Mouse (Mus musculus) layer of hippocampus, postnatal 36 days (tissue): ENCODE data around the gene Chp1. TPM values are rescaled to one million over a fixed set of nuclear protein-coding genes. Genes with fewer than 3 reads are reported as not detected.
"Not testable (repeated sequence)": the region's sequence is repeated elsewhere in the genome, so short reads cannot be mapped to it uniquely, and the experiment has no call there.

Experiments
- DNase-seq, 2 experiments: peaks; one replicate each; pipeline ENCODE4 v3.0.0; 2022
- total RNA-seq, 2 experiments: library from RNA; stranded (reverse); gene quantifications; 2 replicates each; pipeline ENCODE4 v1.2.3; 2021

The Chp1 gene
- total RNA-seq, 2 experiments from 2014 or later: 144 to 146 TPM

DNA sequence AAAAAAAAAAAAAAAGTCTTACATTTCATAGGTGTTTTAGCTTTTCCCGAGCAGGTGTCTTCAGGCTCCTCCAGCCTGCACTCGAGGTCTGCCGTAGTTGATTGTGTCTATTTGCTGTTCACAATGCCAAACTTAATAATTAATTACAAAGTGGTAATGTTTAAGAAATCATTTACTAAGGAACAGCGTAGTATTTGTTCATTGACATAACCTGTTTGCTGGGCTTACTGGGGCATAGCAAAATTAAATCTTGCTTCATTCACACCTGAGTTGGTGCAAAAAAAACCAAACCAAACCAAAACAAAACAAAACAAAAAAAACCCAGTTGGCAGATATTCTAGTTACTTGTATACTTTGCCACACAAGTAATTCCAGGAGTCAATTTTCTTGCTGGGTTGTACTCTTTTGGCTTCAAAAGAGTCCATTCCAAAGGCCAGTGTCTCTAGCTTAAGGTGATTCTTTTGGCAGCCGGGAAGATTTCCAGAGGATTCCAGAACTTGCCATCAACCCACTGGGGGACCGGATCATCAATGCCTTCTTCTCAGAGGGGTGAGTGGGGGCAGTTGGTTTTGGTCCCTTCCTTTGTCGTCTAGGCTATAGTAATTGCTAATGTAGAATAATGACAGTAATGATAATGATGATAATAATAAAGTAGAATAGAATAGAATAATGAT is 18.8 kb downstream of the Chp1 start:
- no peak for DNase-seq

- DNase-seq: no peak
Observed at GRCm38 (mm10) chr2:119572471-119572870, 25.0 kb downstream of the Chp1 start.

GRCm38 (mm10) chr2:119581571-119581970 is 34.1 kb downstream of the Chp1 start:
- no peak for DNase-seq

DNA sequence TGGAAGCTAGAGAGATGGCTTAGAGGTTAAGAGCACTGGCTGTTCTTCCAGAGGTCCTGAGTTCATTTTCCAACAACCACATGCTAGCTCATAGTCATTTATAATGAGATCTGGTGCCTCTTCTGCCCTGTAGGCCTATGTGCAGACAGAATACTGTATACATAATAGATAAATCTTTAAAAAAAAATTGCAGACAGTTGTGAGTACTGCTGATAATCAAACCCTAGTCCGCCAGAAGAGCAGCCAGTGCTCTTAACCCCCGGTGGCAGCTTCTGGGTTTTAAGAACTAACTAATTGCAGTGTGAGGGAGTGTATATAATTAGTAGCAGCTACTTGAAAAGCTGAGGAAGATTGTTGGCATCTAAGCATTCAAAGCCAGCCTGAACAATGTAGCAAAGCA is 35.9 kb downstream of the Chp1 start:
- no peak for DNase-seq

- DNase-seq: no peak
Observed at GRCm38 (mm10) chr2:119584282-119584681, 36.8 kb downstream of the Chp1 start.

- no peak for DNase-seq
Observed at GRCm38 (mm10) chr2:119587383-119587782, 39.9 kb downstream of the Chp1 start.

GRCm38 (mm10) chr2:119591247-119591646 is 43.8 kb downstream of the Chp1 start:
- DNase-seq: no peak

- DNase-seq: no peak
Observed at GRCm38 (mm10) chr2:119593765-119594112, 46.2 kb downstream of the Chp1 start.

- DNase-seq: peak; percentile 93 to 96
Observed at GRCm38 (mm10) chr2:119594113-119594981, 46.9 kb downstream of the Chp1 start.

- no peak for DNase-seq
Observed at GRCm38 (mm10) chr2:119595308-119595707, 47.8 kb downstream of the Chp1 start.

- peak; percentile 40 to 50 for DNase-seq
Observed at GRCm38 (mm10) chr2:119596781-119597330, 49.4 kb downstream of the Chp1 start.

- no peak for DNase-seq
Observed at GRCm38 (mm10) chr2:119601027-119601426, 53.5 kb downstream of the Chp1 start.

GRCm38 (mm10) chr2:119601575-119601974 is 54.1 kb downstream of the Chp1 start:
- DNase-seq: not testable (repeated sequence)

GRCm38 (mm10) chr2:119602488-119602887 is 55.0 kb downstream of the Chp1 start:
- no peak for DNase-seq

DNA sequence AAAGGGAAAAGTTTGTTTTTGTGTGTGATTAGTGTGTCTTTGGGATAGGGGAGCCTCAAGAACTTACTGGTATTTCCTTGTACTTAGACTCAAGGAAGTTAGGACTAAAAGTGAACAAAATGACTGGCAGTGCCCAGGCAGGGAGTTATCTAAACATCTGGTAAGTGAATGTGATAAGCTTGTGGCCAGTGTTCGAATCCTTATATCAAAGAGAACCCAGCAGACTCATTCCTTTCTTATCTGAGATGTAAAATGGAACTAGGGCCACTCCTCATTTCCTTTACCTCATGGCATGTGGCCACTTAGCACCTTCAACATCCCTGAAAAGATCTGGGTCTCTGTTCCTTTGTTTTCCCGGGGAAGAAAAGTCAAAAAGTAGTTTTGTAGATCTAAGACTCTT is 56.4 kb downstream of the Chp1 start:
- no peak for DNase-seq

DNA sequence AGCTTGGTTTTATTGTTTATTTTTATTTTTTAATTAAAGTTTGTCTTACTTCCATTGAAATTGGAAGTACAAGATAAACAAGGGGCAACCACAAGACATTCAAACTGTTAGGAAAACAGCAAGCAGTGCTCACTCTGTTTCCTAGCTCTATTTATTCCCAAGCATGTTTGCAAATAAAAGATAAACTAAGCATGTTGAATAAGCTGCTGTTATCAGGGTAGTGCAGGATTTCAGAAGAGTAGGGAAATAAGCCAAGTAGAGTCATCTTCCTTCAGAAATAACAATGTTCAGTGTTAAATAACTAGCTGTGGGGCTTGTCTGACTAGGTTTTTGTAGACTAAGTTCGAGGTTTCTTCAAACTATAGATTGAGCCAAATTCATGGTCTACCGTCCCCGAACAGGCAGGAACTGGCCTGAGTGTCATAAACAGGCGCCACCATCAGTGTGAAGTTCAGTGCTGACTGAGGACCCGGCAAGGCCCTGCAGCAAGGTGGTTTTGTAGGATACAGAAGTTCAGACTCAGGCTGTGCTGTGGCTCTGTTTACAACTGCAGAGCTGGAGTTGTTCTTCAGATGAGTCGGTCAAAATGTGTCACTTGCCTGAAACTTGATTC is 58.0 kb downstream of the Chp1 start:
- no peak for DNase-seq

DNA sequence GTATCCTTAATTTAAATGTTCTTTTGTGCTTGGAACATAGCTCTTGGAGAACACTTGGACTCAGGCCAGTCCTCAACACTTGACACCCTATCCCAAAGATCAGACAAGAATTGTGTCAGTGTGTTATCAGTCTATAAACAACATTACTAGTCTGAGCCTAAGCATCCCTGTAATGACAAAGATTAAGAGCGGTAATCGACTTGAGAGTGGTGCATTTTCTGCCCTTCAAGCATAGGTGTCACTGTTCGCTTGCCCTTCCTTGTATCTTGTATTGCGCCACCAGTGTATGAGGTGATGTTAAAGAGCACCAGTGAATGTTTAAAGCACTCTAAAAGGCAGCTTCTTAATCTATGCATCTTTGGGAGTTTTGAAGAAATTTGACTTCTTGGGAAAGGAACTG is 59.5 kb downstream of the Chp1 start:
- DNase-seq: no peak

- no peak for DNase-seq
Observed at GRCm38 (mm10) chr2:119617841-119618198, 70.3 kb downstream of the Chp1 start.

DNA sequence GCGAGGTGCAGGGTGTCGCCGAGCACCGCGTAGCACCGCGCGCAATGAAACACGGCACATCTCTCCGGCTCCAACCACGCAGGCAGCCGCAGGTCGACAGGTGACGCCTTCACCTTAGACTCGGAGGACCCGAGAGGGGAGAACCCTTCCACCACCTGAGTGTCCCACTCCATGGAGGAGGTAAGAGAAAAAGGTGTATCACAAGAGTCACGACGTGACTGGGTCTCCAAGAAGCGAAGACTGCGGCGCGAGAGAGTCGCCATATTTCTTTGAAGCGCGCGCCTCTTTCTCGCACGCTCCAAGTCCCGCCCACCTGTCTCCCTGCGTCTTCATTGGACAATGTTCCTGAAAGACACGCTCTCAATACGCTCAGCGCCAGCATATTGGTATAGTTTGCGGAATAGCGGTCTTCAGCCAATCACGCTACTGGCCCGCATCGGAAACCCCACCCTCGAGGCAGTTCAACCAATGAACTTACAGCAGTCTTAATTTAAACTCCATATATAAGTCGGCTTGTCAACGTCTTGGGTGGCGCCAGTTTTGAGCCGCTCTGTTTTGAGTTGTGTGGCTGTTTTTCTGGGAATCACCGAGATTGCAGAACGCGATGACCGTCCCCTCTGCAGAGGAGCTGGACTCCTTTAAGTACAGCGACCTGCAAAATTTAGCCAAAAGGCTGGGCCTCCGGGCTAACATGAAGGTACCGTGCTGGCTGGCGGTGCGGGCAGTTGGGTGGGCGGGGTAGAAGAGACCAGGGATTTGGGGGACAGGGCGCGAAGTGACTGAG is 70.9 kb downstream of the Chp1 start, which contains the start of the genes Nusap1 and Oip5:
Gene Nusap1 (plus strand): TSS at position 100 of the 784 bp plus-strand sequence.
Gene Oip5 (minus strand): TSS at position 271 of the 784 bp plus-strand sequence.
- peak; percentile 86 to 89 for DNase-seq

GRCm38 (mm10) chr2:119619002-119619401 is 71.5 kb downstream of the Chp1 start:
- not testable (repeated sequence) for DNase-seq

DNA sequence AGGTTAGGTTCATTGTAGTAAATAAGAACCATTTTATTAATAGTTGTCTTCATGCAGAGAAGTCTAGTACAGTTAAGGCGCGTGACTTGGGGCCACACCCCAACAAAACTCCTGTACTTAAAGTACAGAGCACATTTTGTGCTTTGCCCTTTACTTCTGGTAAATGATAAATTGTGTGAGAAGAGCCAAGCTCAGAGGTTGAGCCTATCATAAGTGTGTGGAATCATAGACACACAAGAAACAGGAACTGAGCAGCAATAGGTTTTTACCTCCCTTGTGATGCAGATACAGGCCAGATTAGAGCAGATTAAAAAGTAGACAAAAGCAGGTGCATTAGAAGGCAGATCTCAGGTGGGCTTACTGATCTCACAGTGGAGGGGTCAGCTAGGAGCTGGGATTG is 73.8 kb downstream of the Chp1 start:
- no peak for DNase-seq
